Mouse (Mus musculus) urinary bladder, adult 2 months (tissue): Measurements from ENCODE around the gene Setx. TPM values are rescaled to one million over a fixed set of nuclear protein-coding genes. Genes with fewer than 3 reads are reported as not detected.

ENCODE experiments used
- DNase-seq: peaks from one replicate; pipeline ENCODE4 v3.0.0; 2022; ENCODE audit warnings: low spot score
- polyA plus RNA-seq: library from polyadenylated mRNA; depleted of rRNA; stranded (reverse); fragments of >200 nt; gene quantifications from 2 replicates; pipeline ENCODE4 v1.2.3, GENCODE M21; 2012; rRNA removed

Setx gene
- polyA plus RNA-seq, 1 experiment: 6.8 TPM

DNA sequence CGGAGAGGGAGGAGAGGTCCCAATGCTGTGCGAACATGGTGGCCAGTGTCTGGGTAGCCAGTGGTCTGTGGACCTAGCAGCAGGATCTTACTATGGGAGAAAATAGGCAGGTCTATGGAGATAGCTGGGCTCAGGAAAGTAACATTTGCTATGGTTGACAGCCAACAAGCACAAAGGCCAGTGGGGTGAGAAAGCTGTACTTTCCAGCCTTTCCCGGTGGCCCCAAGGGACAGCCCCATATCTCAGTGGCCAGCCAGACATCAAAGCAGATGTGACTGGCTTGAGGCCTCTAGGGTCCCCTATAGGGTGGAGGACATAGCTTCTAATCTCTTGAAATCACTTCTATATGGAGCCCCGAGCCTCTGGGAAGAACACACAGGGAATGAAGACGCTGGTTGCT lies 93.1 kb downstream of the Setx start:
- no peak for DNase-seq

DNA sequence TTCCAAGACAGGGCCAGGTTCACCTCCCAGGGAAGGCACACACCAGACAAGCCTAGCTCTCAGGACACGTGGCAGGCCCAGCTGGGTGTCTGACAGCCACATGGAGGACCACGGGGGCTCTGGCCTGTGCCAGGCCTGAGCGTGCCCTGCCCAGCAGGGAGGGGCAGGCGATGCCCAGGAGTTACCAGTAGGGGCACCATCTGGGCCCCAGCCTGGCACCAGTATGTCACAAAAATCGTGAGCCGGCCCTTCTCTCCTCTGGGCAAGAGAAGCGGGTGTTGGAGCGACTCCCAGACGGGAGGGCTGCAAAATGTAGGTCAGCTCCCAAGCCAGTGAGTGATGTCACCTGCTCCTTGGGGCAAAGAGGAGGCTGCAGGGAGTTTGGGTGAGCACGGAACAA lies 93.9 kb downstream of the Setx start:
- DNase-seq: no peak

DNA sequence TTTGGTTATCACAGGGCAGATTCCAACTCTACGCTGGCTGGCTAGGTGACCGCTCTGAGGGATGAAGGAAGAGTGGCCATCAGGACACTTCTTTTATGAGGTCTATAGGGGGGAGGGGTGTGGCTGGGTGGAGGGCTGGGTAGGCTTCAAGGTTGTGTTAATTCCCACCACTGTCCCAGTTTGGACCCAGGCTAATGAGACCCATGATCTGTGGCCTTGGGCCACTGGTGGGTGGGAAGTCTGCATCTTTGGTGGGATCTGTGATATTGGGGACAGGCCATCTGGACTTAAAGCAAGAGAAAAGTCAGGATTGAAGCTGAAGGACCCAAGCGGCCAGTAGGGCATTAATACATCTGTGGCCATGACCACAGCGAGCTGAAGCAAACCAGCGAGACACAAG lies 94.8 kb downstream of the Setx start:
- no peak for DNase-seq

DNA sequence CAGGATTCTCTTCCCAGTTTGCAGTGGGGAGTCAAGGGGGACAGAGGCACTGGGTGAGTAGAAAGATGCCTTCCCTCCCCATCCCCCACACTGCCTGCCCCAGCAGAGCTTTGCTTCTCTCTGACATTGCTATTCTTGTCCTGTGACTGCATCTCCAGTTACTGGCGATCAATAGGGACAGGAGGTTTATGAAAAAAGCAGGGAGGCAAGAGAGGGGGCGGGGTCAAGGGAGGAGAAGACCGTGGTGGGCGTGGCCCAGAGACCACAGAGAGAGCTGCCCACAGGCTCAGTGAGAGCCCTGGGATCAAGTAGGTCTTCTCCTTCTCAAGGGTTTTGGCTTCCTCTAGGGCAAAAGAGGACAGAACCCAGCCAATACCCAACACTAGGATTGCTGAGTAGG lies 98.3 kb downstream of the Setx start:
- DNase-seq: no peak

DNA sequence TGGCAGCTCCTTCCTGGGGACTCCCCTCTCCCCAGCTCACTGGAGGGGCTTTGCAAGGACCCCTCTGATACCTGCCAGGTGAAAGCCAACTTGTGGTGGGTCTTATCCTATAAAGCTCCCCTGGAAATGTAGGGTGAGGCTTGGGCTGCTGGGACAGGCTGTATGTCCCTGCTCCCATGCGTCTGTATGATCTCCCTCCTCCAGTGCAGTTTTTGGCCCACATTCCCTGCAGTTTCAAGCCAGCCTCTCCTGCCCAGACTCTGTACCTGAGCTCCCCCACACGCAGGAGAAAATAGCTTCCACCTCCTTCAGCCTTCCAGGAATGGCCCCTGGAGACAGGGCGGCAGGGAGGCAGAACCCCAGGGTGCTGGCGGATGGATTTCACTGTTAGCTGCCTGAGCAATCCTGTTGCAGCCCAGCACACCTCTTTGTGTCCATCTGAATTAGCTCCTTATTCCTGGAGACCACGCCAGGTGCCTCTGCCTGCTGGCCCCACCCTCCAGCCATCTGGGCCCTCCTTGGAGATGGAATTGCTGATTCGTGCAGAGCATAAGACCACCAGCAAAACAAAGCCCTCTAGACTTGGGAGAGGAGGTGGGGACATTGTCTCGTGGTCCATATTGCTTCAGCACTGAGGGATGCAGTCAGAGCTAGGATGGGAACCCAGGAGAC lies 99.7 kb downstream of the Setx start:
- DNase-seq: no peak

DNA sequence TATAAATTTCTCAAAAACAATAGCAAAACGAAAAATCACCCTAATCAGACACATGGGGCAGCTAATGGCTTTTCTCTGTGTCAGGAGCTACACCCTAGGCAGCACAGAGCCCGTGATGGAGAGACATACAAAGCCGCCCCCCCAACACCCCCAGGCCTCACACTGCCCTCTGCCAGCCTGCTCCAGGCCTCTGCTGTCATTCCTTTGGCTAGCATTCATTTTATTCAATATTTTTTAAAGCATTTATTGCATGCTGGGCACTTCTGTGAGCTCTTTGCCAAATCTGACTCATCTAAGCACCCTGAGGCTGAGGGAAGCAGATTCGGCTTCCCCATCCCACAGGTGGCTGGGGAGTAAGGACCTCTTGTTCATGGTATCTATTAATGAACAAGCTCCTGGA lies 102.7 kb downstream of the Setx start:
- no peak for DNase-seq

DNA sequence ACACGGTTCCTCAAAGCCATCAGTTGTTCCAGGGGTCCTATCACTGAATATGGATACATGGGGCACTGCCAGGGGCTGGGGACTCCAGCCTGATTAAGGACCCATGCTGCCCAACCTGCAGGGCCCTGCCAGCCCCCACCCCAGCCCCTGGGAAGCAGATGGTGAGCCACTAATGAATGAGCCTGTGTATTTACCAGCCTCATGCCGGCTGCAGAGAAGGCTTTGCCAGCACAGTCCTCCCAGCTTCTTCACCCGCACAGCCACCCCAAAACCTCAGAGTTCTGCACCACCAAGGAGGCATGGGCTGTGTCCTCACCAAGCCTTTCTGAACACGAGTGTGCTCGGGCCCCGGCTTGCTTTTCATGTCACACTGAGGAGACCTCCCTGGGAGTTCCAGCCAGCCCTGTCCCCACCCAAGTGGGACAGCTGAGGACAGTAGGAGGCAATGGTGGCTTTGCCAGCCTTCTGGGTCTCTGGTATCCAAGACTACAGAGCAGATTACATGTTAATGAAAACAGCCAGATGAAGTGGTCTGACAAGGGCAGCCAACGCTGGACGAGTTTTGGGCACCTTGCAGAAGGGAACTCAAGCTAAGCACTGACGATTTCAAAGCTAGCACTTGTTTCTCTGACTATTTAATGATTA lies 106.3 kb downstream of the Setx start:
- no peak for DNase-seq

Other genes with a start within 250 kb of the Setx start
- 0.06 TPM in 1 of 2 replicates, not detected in the other for gene Barhl1, start 207.5 kb upstream of the Setx start, polyA plus RNA-seq
- gene Cfap77, start 69.1 kb upstream of the Setx start, polyA plus RNA-seq: 0.06 and 0.16 TPM in 2 replicates
- gene Ttf1, start 63.9 kb upstream of the Setx start, polyA plus RNA-seq: 15.0 and 16.7 TPM in 2 replicates
- gene Ntng2, start 128.8 kb downstream of the Setx start, polyA plus RNA-seq: 14.2 and 24.1 TPM in 2 replicates
- gene Med27, start 222.6 kb downstream of the Setx start, polyA plus RNA-seq: 29.8 and 40.2 TPM in 2 replicates